Mouse (Mus musculus): ENCODE measurements around the gene Olfr789. TPM values are rescaled to one million over a fixed set of nuclear protein-coding genes. Genes with fewer than 3 reads are reported as not detected.

Olfr789 gene
- not detected in 2 replicates for polyA plus RNA-seq (2015; fragmentation: Nextera tagmentation; extraction: Ambion mirVana)

DNA sequence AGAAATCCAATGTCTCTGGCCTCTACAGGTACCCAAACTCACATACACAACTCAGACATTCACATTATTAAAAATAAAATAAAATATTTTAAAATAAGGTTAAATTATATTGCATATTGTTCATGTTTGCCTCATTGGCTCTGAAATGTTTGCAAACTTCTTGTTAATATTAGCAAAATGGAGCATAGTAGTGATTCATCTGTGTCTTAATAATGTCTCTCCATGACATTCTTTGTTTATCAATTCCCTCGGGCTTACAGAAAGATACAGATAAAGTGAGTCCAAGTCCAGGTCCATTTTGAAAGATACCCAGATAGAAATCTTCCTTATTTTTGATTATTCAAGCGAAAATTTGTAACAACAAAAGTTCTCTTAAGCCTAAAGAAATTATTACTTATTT lies at the start of gene Olfr789:
Gene Olfr789, plus strand, starts transcription at position 301 of the 400 bp plus-strand sequence.
- Histone ChIP-seq H3K9me3 (no peaks in the 10 kb centered on the region), H3K27ac (no peak within 1 kb of the TSS), H3K4me1 (no peaks in the 10 kb centered on the region), H3K27me3 (no peaks in the 10 kb centered on the region), H3K36me3 (no peaks in the 10 kb centered on the region), H3K9ac (no peak within 1 kb of the TSS), H3K4me2 (replicated peaks) (no peak within 1 kb of the TSS), H3K4me3 (no peak within 1 kb of the TSS)
- 63% methylated on average over 2 of the region's 2 CpGs for WGBS
- no peak for ATAC-seq (ENCODE audit: low FRiP score, low read depth)

DNA sequence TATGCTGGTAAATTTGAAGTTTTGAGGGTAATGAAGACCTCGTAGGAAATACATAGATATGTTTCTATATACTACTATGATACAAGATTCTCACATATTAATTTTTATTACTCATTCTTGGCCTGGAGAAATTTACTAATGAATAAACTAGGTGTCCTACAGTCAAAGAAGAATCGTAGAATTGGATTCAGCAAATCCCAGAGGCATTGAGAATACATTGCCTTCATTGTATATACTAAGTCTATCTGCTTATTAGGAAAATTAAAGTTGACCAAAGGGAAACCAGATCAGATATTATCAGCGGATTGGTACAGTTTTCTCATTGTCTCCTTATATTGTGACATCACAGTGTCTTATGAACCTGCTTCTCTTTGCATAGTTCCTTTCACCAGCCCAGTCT lies 23.0 kb upstream of the Olfr789 start, which contains the start of gene Olfr787:
Gene Olfr787, plus strand, starts transcription at position 301 of the 400 bp plus-strand sequence.
- no peak within 1 kb of the TSS for H3K4me3 ChIP-seq
- H3K27me3 ChIP-seq = no peaks in the 10 kb centered on the region
- H3K4me2 ChIP-seq (replicated peaks) = no peak within 1 kb of the TSS
- H3K27ac ChIP-seq = no peak within 1 kb of the TSS
- H3K9me3 ChIP-seq = no peaks in the 10 kb centered on the region
- no peaks in the 10 kb centered on the region for H3K36me3 ChIP-seq
- no peaks in the 10 kb centered on the region for H3K4me1 ChIP-seq
- no peak within 1 kb of the TSS for H3K9ac ChIP-seq
- WGBS = 88% methylated on average over 3 of the region's 3 CpGs
- no peak for ATAC-seq (ENCODE audit: low FRiP score, low read depth)

DNA sequence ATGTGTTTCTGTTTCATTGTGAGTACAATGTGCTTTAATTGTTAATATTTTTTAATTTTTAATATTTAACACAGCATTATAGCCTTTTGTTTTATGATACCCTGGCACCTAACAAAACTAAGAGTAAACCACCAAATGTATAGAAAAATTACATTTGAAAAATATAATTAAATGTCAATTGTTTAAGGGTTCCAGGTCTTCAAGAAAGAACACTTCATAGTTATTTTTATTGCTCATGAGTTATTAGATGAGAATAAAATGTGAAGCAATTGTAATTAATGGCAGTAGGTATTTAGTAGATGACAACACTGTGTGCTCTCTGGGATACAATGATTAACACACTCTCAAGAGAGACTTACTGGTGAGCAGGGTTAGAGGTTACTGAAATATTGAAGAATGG lies 13.9 kb upstream of the Olfr789 start, which contains the start of gene Olfr788:
Gene Olfr788, plus strand, starts transcription at position 301 of the 400 bp plus-strand sequence.
- no peak for ATAC-seq (ENCODE audit: low FRiP score, low read depth)
- H3K36me3 ChIP-seq = no peaks in the 10 kb centered on the region
- H3K9ac ChIP-seq = no peak within 1 kb of the TSS
- H3K4me1 ChIP-seq = no peaks in the 10 kb centered on the region
- no peak within 1 kb of the TSS for H3K4me3 ChIP-seq
- H3K9me3 ChIP-seq = no peaks in the 10 kb centered on the region
- H3K27me3 ChIP-seq = no peaks in the 10 kb centered on the region
- no peak within 1 kb of the TSS for H3K4me2 ChIP-seq (replicated peaks)
- no peak within 1 kb of the TSS for H3K27ac ChIP-seq

DNA sequence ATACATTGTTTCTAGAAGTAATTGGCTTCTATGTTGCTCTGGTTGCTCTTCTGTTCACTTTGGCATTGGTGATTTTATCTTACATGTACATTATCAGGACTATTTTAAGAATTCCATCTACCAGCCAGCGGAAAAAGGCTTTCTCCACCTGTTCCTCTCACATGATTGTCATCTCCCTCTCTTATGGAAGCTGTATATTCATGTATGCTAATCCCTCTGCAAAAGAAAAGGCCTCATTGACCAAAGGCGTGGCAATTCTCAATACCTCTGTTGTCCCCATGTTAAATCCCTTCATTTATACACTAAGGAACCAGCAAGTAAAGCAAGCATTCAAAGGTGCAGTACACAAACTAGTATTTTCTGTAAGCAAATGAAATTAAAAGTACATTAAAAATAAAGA lies 11.3 kb upstream of the Olfr789 start:
- no peak overlapping the region for H3K27ac ChIP-seq
- H3K27me3 ChIP-seq = no peaks in the 10 kb centered on the region
- no peak overlapping the region for H3K4me2 ChIP-seq (replicated peaks)
- ATAC-seq (ENCODE audit: low FRiP score, low read depth) = no peak
- no peak overlapping the region for H3K4me3 ChIP-seq
- H3K9me3 ChIP-seq = no peaks in the 10 kb centered on the region
- no peaks in the 10 kb centered on the region for H3K36me3 ChIP-seq
- WGBS = 70% methylated on average over 2 of the region's 2 CpGs
- no peaks in the 10 kb centered on the region for H3K4me1 ChIP-seq
- H3K9ac ChIP-seq = no peak overlapping the region

DNA sequence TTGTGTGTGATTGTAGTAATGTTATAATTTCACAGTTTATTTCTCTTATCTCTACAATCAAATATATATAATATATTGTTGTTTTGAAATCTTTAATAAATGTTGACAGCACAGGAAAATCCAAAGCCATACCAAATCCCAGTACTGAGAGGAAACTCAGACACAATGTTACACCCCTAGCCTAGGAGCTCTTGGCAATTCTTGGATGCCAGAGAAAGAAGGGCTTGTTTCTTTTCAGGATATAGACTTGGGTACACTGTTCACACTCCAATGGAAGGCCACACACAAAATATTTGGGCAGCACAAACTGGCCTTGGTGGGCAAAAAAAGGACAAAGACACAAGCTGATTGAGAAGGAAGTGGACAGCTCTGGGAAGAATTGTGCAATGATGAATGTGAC lies 10.8 kb upstream of the Olfr789 start:
- Histone ChIP-seq H3K9ac (no peak overlapping the region), H3K27me3 (no peaks in the 10 kb centered on the region), H3K27ac (no peak overlapping the region), H3K36me3 (no peaks in the 10 kb centered on the region), H3K4me1 (no peaks in the 10 kb centered on the region), H3K4me2 (replicated peaks) (no peak overlapping the region), H3K9me3 (no peaks in the 10 kb centered on the region), H3K4me3 (no peak overlapping the region)
- no peak for ATAC-seq (ENCODE audit: low FRiP score, low read depth)

DNA sequence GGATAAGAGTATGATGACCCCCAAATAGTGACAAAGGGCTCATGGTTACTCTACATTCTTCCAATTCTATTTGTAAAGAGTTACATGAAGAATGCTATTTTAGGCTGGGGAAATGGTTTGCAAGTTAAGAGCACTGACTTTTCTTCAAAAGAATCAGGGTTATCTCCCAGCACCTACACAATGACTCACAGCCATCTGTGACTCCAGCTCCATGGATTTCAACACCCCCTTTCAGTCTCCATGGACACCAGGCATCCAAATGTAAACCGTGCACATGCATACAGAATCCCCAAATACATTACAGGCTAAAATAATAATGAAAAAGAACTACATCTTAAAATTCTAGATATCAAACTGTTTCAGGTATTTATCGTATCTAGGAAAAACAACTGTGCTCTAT lies 5.5 kb downstream of the Olfr789 start:
- H3K4me3 ChIP-seq = no peak overlapping the region
- ATAC-seq (ENCODE audit: low FRiP score, low read depth) = no peak
- no peak overlapping the region for H3K9ac ChIP-seq
- no peak overlapping the region for H3K27ac ChIP-seq
- no peak overlapping the region for H3K4me2 ChIP-seq (replicated peaks)
- no peaks in the 10 kb centered on the region for H3K4me1 ChIP-seq
- H3K9me3 ChIP-seq = no peaks in the 10 kb centered on the region
- 74% methylated on average over 2 of the region's 2 CpGs for WGBS
- H3K27me3 ChIP-seq = no peaks in the 10 kb centered on the region
- no peaks in the 10 kb centered on the region for H3K36me3 ChIP-seq

DNA sequence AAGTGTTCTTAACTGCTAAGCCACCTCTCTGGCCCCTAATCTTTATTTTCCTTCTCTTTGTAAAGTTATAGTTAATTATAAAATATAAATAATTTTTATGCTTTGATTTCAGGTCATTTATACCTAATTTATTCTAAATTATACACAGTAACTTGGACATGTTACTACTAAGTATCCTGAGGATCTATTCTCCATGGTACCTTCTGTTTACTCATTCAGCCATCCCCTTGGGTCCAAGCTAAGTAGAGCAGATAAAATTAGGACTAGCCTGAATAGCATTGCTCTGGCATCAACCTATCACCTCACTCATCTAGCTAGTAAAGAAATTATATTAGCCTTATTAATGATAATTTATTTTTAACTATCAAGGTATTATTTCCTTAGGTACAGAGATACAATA lies 13.6 kb downstream of the Olfr789 start, which contains the start of gene Olfr790:
Gene Olfr790, plus strand, starts transcription at position 301 of the 400 bp plus-strand sequence.
- Histone ChIP-seq H3K4me2 (replicated peaks) (no peak within 1 kb of the TSS), H3K27me3 (no peaks in the 10 kb centered on the region), H3K4me1 (no peaks in the 10 kb centered on the region), H3K27ac (no peak within 1 kb of the TSS), H3K9ac (no peak within 1 kb of the TSS), H3K4me3 (no peak within 1 kb of the TSS), H3K9me3 (no peaks in the 10 kb centered on the region), H3K36me3 (no peaks in the 10 kb centered on the region)
- ATAC-seq (ENCODE audit: low FRiP score, low read depth) = no peak

DNA sequence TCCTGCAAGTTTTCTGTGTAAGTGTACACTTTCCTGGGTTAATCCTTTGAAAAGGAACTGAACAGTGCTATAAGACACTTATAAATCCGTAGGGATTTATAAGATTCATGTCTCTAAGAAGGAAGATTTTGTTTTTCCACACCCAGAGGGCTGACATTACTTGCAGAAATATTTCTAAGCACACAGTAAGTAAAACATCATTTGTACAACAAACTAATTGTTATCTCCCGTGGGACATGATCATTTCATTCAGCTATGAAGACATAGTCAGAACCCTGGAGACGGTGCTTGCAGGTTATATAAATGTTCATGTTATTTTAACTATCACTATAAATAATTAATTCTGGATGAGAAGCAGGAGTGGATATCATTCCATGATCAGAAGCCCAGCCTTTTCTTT lies 36.9 kb downstream of the Olfr789 start, which contains the start of gene Olfr791:
Gene Olfr791, plus strand, starts transcription at position 301 of the 400 bp plus-strand sequence.
- H3K9me3 ChIP-seq = no peaks in the 10 kb centered on the region
- H3K36me3 ChIP-seq = no peaks in the 10 kb centered on the region
- no peak within 1 kb of the TSS for H3K27ac ChIP-seq
- no peak within 1 kb of the TSS for H3K4me2 ChIP-seq (replicated peaks)
- ATAC-seq (ENCODE audit: low FRiP score, low read depth) = no peak
- no peaks in the 10 kb centered on the region for H3K27me3 ChIP-seq
- no peak within 1 kb of the TSS for H3K4me3 ChIP-seq
- no peak within 1 kb of the TSS for H3K9ac ChIP-seq
- WGBS = 70% methylated on average over 3 of the region's 3 CpGs
- no peaks in the 10 kb centered on the region for H3K4me1 ChIP-seq

DNA sequence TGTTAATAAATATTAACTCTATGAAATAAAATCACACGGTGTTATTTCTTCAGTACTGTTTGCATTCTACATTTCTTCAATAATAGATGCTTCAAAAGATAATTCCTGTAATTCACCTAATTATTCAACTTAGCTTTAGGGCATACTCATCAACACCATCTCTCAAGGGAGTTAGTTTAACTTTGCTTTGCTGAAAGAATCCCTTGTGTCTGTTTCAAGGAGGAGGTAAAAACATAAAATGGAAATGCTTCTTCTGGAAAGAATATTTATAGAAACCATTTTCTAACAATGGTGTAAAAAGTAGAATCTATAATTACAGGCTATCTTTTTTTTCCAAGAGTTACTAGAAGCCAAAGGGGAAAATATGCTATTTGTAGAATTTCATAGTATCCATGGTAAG lies 54.3 kb downstream of the Olfr789 start, which contains the start of gene Olfr792:
Gene Olfr792, plus strand, starts transcription at position 301 of the 400 bp plus-strand sequence.
- 87% methylated on average over 1 of the region's 1 CpGs for WGBS
- Histone ChIP-seq H3K36me3 (no peaks in the 10 kb centered on the region), H3K9ac (no peak within 1 kb of the TSS), H3K9me3 (peaks cover 3% of the 10 kb centered on the region; the same call in 1 of the 2 replicates), H3K27me3 (no peaks in the 10 kb centered on the region), H3K27ac (no peak within 1 kb of the TSS), H3K4me3 (no peak within 1 kb of the TSS), H3K4me1 (no peaks in the 10 kb centered on the region), H3K4me2 (replicated peaks) (no peak within 1 kb of the TSS)
- ATAC-seq (ENCODE audit: low FRiP score, low read depth) = no peak

Other genes starting within 250 kb of the Olfr789 start
- not detected in 2 replicates for gene Olfr774, start 248.5 kb upstream of the Olfr789 start, polyA plus RNA-seq (2015; fragmentation: Nextera tagmentation; extraction: Ambion mirVana)
- not detected in 2 replicates for gene Olfr775, start 236.3 kb upstream of the Olfr789 start, polyA plus RNA-seq (2015; fragmentation: Nextera tagmentation; extraction: Ambion mirVana)
- not detected in 2 replicates for gene Olfr776, start 225.6 kb upstream of the Olfr789 start, polyA plus RNA-seq (2015; fragmentation: Nextera tagmentation; extraction: Ambion mirVana)
- gene Olfr777, start 213.3 kb upstream of the Olfr789 start, polyA plus RNA-seq (2015; fragmentation: Nextera tagmentation; extraction: Ambion mirVana) = not detected in 2 replicates
- gene Olfr780, start 166.6 kb upstream of the Olfr789 start, polyA plus RNA-seq (2015; fragmentation: Nextera tagmentation; extraction: Ambion mirVana) = not detected in 2 replicates
- not detected in 2 replicates for gene Olfr781, start 155.9 kb upstream of the Olfr789 start, polyA plus RNA-seq (2015; fragmentation: Nextera tagmentation; extraction: Ambion mirVana)
- gene Olfr782, start 135.9 kb upstream of the Olfr789 start, polyA plus RNA-seq (2015; fragmentation: Nextera tagmentation; extraction: Ambion mirVana) = not detected in 2 replicates
- gene Olfr784, start 100.7 kb upstream of the Olfr789 start, polyA plus RNA-seq (2015; fragmentation: Nextera tagmentation; extraction: Ambion mirVana) = 0.06 TPM in 2 replicates
- gene Olfr785, start 79.3 kb upstream of the Olfr789 start, polyA plus RNA-seq (2015; fragmentation: Nextera tagmentation; extraction: Ambion mirVana) = not detected in 2 replicates
- not detected in 2 replicates for gene Olfr786, start 57.4 kb upstream of the Olfr789 start, polyA plus RNA-seq (2015; fragmentation: Nextera tagmentation; extraction: Ambion mirVana)
- gene Olfr787, start 22.9 kb upstream of the Olfr789 start, polyA plus RNA-seq (2015; fragmentation: Nextera tagmentation; extraction: Ambion mirVana) = not detected in 2 replicates
- gene Olfr788, start 13.8 kb upstream of the Olfr789 start, polyA plus RNA-seq (2015; fragmentation: Nextera tagmentation; extraction: Ambion mirVana) = not detected in 2 replicates
- not detected in 2 replicates for gene Olfr790, start 13.7 kb downstream of the Olfr789 start, polyA plus RNA-seq (2015; fragmentation: Nextera tagmentation; extraction: Ambion mirVana)
- gene Olfr791, start 37.0 kb downstream of the Olfr789 start, polyA plus RNA-seq (2015; fragmentation: Nextera tagmentation; extraction: Ambion mirVana) = not detected in 2 replicates
- not detected in 2 replicates for gene Olfr792, start 54.4 kb downstream of the Olfr789 start, polyA plus RNA-seq (2015; fragmentation: Nextera tagmentation; extraction: Ambion mirVana)
- gene Olfr794, start 82.9 kb downstream of the Olfr789 start, polyA plus RNA-seq (2015; fragmentation: Nextera tagmentation; extraction: Ambion mirVana) = not detected in 2 replicates
- gene Olfr796, start 127.8 kb downstream of the Olfr789 start, polyA plus RNA-seq (2015; fragmentation: Nextera tagmentation; extraction: Ambion mirVana) = not detected in 2 replicates
- not detected in 2 replicates for gene Olfr798, start 143.2 kb downstream of the Olfr789 start, polyA plus RNA-seq (2015; fragmentation: Nextera tagmentation; extraction: Ambion mirVana)
- not detected in 2 replicates for gene Olfr799, start 152.7 kb downstream of the Olfr789 start, polyA plus RNA-seq (2015; fragmentation: Nextera tagmentation; extraction: Ambion mirVana)
- not detected in 2 replicates for gene Olfr800, start 172.9 kb downstream of the Olfr789 start, polyA plus RNA-seq (2015; fragmentation: Nextera tagmentation; extraction: Ambion mirVana)
- not detected in 2 replicates for gene Olfr801, start 189.1 kb downstream of the Olfr789 start, polyA plus RNA-seq (2015; fragmentation: Nextera tagmentation; extraction: Ambion mirVana)
- gene Olfr802, start 203.4 kb downstream of the Olfr789 start, polyA plus RNA-seq (2015; fragmentation: Nextera tagmentation; extraction: Ambion mirVana) = not detected in 2 replicates
- gene Olfr803, start 209.5 kb downstream of the Olfr789 start, polyA plus RNA-seq (2015; fragmentation: Nextera tagmentation; extraction: Ambion mirVana) = not detected in 2 replicates
- gene Olfr804, start 218.5 kb downstream of the Olfr789 start, polyA plus RNA-seq (2015; fragmentation: Nextera tagmentation; extraction: Ambion mirVana) = not detected in 2 replicates
- not detected in 2 replicates for gene Olfr805, start 244.6 kb downstream of the Olfr789 start, polyA plus RNA-seq (2015; fragmentation: Nextera tagmentation; extraction: Ambion mirVana)

All from limb, embryonic 13.5 days (tissue).